Mouse (Mus musculus) limb, embryonic 13.5 days (tissue): ENCODE results near the gene Tk1. TPM values are rescaled to one million over a fixed set of nuclear protein-coding genes. Genes with fewer than 3 reads are reported as not detected.
A peak's percentile ranks its signal among the peaks of the same experiment; 100 is the strongest.

Source experiments
- ATAC-seq: fragments of 200-750 bp; cut with Nextera tagmentation; 2 replicates; pipeline ENCODE4 v1.8.0; 2017; ENCODE audit warnings: low read depth, moderate number of reproducible peaks, moderate TSS enrichment; ENCODE audit not compliant: low FRiP score
- H3K27ac ChIP-seq: fragments of 300-500 bp; sonication (generic); 2 replicates; pipeline ENCODE4 v1.5.1; 2015; ENCODE audit warnings: inconsistent platforms, mild to moderate bottlenecking, moderate library complexity
- H3K27me3 ChIP-seq: fragments of 300-500 bp; sonication (generic); 2 replicates; pipeline ENCODE4 v1.6.1; 2015; ENCODE audit warnings: mild to moderate bottlenecking, inconsistent platforms
- H3K36me3 ChIP-seq: fragments of 300-500 bp; sonication (generic); 2 replicates; pipeline ENCODE4 v1.6.1; 2015; ENCODE audit warnings: inconsistent platforms, mild to moderate bottlenecking, moderate library complexity
- H3K4me1 ChIP-seq: fragments of 300-500 bp; sonication (generic); 2 replicates; pipeline ENCODE4 v1.6.1; 2015; ENCODE audit warnings: inconsistent platforms
- H3K4me2 ChIP-seq: fragments of 300-500 bp; sonication (generic); replicated peaks from 2 replicates; pipeline ENCODE4 v1.6.1; 2015; ENCODE audit warnings: inconsistent platforms, mild to moderate bottlenecking, moderate library complexity
- H3K4me3 ChIP-seq: fragments of 300-500 bp; sonication (generic); 2 replicates; pipeline ENCODE4 v1.5.1; 2015; ENCODE audit warnings: moderate library complexity, mild to moderate bottlenecking, inconsistent platforms
- H3K9ac ChIP-seq: fragments of 300-500 bp; sonication (generic); 2 replicates; pipeline ENCODE4 v1.6.1; 2015; ENCODE audit warnings: mild to moderate bottlenecking, inconsistent platforms
- H3K9me3 ChIP-seq: fragments of 300-500 bp; sonication (generic); 2 replicates; pipeline ENCODE4 v1.6.1; 2016; ENCODE audit warnings: inconsistent platforms
- WGBS: fragments of 180-500 bp; shearing (Covaris S2); methylation state at CpG from one replicate; pipeline ENCODE4 v1.1.7; 2015; 5-methylcytosine and 5-hydroxymethylcytosine counted together
- polyA plus RNA-seq: library from polyadenylated mRNA; unstranded; fragments of >200 nt; fragmentation: Nextera tagmentation; extraction: Ambion mirVana; gene quantifications from 2 replicates; pipeline ENCODE4 v1.2.1, GENCODE M21; 2015

Tk1 gene
- polyA plus RNA-seq, 1 experiment from 2014 or later = 133 TPM

DNA sequence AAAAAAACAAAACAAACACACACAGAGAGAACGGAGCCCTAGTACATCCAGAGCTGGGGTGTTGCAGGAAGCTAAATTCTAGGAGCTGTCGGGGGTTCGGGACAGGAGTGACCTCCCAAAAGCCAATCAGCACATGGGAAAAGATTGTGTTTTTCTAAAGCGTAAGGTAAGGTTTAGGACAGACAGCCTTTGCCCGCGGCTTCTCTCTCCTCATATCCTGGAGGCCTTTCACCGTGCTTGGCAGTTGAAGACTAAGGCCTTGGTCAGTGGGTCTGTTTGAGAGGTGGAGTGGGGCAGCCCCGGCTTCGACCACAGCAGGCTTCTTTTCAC is 43.2 kb downstream of the Tk1 start:
- H3K27me3 ChIP-seq = peaks cover 28% of the 10 kb centered on the region
- H3K27ac ChIP-seq = no peak overlapping the region
- peak overlapping the region; percentile 57 for H3K9ac ChIP-seq
- no peak for ATAC-seq
- H3K4me2 ChIP-seq = peak overlapping the region; percentile 66
- no peaks in the 10 kb centered on the region; the same call in 1 of the 2 replicates for H3K36me3 ChIP-seq
- no peaks in the 10 kb centered on the region for H3K9me3 ChIP-seq
- peaks cover 48% of the 10 kb centered on the region for H3K4me1 ChIP-seq
- 61% methylated on average over 9 of the region's 9 CpGs for WGBS
- H3K4me3 ChIP-seq = peak overlapping the region; percentile 31

DNA sequence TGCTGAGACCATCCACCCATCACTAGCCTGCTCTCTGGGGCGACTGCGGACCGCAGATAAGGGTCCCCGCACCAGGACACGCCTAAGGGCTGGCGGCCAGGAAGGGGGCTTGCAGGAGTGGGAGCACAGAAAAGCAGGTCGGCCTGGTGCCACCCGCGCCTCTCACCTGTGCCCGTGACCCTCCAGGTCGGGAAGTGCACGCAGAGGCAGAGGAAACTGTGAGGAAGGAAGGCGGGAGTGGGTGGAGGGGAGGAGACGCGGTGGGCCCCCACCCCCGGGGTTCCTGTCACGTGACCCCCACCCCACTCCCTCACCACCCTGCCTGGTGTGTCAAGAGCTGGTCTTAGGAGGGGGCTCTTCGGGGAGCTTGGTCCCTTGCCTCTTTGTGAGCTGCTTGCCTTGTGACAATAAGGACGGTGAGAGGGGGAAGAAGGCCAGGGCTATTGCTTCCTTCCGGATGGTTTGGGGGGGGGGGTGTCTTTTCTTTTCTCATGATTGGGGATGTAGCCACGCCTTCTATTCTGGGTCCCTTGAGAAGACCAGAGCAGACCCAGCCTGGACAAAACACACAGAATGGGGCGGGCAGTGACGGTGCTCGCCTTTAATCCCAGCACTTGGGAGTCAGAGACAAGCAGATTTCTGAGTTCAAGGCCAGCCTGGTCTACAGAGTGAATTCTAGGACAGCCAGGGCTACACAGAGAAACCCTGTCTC is 43.7 kb downstream of the Tk1 start, which contains the start of the genes Tmc8 and Tmc6:
TSS of gene Tmc8 (plus strand) at position 84 of the 712 bp plus-strand sequence.
TSS of gene Tmc6 (minus strand) at position 206 of the 712 bp plus-strand sequence.
- Histone ChIP-seq H3K27me3 (peaks cover 28% of the 10 kb centered on the region), H3K4me1 (peaks cover 48% of the 10 kb centered on the region)
- 52% methylated on average over 24 of the region's 24 CpGs for WGBS

DNA sequence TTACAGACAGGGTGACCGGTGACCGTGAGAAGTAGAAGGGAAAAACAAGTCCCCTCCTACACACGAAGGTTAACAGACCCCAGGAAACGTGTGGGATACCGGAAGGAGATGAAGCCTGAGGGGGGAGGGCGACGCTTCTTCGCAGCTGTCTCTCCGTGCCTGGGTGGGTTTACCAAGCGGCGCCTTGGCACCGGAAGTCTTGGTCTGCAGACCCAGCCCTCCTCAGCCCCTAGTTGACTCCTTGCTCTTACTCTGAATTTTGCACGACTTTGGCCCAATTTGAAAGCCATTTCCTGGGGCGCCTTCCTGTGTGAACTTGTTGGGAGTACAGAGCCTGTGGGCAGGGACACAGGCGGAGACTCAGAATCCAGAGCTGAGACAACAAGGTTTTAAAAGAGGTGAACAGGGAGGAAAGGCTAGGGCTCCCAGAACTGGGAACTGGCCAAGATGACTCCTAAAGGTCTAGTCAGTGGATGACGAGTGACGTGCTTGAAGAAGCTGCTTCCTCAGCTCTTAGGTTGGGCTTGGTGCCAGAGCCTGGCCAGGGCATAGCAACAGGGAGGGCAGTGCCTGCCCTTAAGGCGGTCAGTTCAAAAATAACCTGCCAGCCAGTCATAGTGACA is 44.6 kb downstream of the Tk1 start:
- no peak for ATAC-seq
- peak overlapping the region; percentile 19; the same call in 1 of the 2 replicates for H3K9ac ChIP-seq
- H3K36me3 ChIP-seq = peaks cover 7% of the 10 kb centered on the region
- peak overlapping the region; percentile 98 for H3K4me2 ChIP-seq
- H3K27me3 ChIP-seq = peaks cover 28% of the 10 kb centered on the region
- WGBS = 17% methylated on average over 18 of the region's 18 CpGs
- peak overlapping the region; percentile 58 for H3K4me3 ChIP-seq
- peaks cover 48% of the 10 kb centered on the region for H3K4me1 ChIP-seq
- H3K9me3 ChIP-seq = no peaks in the 10 kb centered on the region
- peak overlapping the region; percentile 70 for H3K27ac ChIP-seq

More for the DNA sequence above, 43.7 kb downstream of the Tk1 start, which contains the start of the genes Tmc8 and Tmc6:
- H3K36me3 ChIP-seq = no peaks in the 10 kb centered on the region; the same call in 1 of the 2 replicates
- H3K4me3 ChIP-seq = peak within 1 kb of the TSS; percentile 58
- H3K9ac ChIP-seq = peak within 1 kb of the TSS; percentile 57
- ATAC-seq = no peak
- H3K4me2 ChIP-seq = peak within 1 kb of the TSS; percentile 98
- H3K9me3 ChIP-seq = no peaks in the 10 kb centered on the region
- peak within 1 kb of the TSS; percentile 70 for H3K27ac ChIP-seq

DNA sequence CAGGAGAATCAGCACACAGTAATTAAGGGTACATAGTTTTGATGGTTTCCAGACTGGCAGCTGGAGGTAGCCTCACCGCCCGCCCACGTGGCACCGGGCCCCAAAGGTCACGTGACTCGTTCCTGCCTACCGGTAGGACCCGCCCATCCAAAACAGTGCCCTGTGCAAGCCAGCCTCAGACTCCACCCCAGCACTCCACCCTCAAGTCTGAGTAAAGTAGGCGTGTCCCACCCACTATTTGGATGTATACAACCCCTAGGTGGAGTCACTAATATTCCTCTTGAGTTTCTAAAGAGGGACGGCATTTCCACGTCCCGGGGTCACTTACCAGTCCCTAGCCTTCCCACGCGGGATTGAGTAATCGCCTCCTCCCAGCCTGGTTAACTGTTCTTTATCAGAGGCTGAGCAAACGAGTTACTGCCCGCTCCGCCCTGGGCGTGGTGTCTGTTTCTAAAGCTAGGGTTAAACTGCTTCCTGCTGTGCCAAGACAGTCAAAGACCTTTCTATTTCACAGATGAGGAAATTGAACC is 45.2 kb downstream of the Tk1 start:
- 1% methylated on average over 19 of the region's 19 CpGs for WGBS
- H3K4me2 ChIP-seq = peak overlapping the region; percentile 98
- H3K9me3 ChIP-seq = no peaks in the 10 kb centered on the region
- ATAC-seq = peak; percentile 83
- H3K4me1 ChIP-seq = peaks cover 48% of the 10 kb centered on the region
- peak overlapping the region; percentile 78 for H3K27ac ChIP-seq
- peak overlapping the region; percentile 75; the same call in 1 of the 2 replicates for H3K9ac ChIP-seq
- peaks cover 14% of the 10 kb centered on the region for H3K36me3 ChIP-seq
- peak overlapping the region; percentile 58 for H3K4me3 ChIP-seq
- H3K27me3 ChIP-seq = peaks cover 28% of the 10 kb centered on the region

DNA sequence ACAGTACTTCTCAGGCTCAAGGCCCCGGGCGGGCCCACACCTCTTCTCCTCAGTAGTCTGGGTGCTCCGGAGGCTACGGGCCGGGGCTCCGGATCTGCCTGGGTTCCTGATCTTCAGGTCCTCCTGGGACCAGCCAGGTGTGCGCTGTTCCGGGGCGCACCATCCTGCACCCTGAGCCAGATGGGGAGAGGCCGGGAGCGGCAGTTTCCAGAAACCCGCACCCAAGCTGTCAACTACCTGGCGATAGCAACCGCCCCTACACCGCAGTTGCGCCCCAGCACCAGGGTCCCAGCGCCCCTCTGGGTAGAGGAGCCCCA is 45.7 kb downstream of the Tk1 start:
- WGBS = under 1% methylated on average over 17 of the region's 17 CpGs
- peak overlapping the region; percentile 78 for H3K27ac ChIP-seq
- ATAC-seq = 0 out of 2 replicates have a peak, but pooled peaks have one; percentile 13
- peak overlapping the region; percentile 58 for H3K4me3 ChIP-seq
- H3K4me2 ChIP-seq = peak overlapping the region; percentile 98
- H3K36me3 ChIP-seq = peaks cover 19% of the 10 kb centered on the region
- H3K27me3 ChIP-seq = peaks cover 28% of the 10 kb centered on the region
- peak overlapping the region; percentile 75 for H3K9ac ChIP-seq
- no peaks in the 10 kb centered on the region for H3K9me3 ChIP-seq
- peaks cover 48% of the 10 kb centered on the region for H3K4me1 ChIP-seq

DNA sequence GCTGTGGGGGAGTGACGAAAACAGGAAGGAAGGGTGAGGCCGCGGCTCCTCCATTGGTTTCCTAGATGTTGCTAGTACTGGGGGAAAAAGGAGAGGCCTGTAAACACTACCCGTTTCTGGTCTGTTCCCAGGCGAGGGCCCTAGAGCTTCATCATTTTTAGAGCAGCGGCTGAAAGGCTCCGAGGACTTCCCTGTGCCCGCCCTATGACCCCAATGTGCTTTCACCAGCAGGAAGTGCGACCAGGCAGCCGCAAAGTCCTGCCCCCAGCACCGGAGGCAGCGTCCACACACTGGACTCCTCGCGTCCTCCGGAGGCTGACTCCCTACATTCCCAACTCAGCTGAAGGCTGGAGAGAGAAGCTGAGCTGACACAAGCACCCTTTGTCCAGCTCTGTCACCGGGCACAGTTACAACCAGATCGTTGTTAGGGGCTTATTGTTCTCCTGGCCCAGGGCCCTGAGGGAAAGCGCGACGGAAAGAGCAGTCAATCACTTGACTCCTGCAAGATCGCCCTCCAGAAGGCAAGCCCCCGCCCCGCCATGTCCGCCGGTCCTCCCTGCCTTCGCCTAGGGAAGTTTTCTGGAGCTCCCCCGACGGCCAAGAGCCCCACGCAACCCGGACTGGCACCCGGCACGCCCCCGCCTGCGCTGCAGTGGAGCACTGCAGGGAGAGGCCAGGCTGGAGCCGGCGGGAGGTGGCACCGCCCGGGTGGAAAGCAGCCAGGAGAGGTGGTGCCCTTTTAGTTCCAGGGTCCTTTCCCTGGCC is 46.3 kb downstream of the Tk1 start:
- H3K4me1 ChIP-seq = peaks cover 48% of the 10 kb centered on the region
- ATAC-seq = no peak; the same call in 1 of the 2 replicates
- H3K27ac ChIP-seq = peak overlapping the region; percentile 78
- peak overlapping the region; percentile 58 for H3K4me3 ChIP-seq
- H3K4me2 ChIP-seq = peak overlapping the region; percentile 98
- H3K27me3 ChIP-seq = peaks cover 28% of the 10 kb centered on the region
- no peaks in the 10 kb centered on the region for H3K9me3 ChIP-seq
- WGBS = 4% methylated on average over 38 of the region's 38 CpGs
- H3K36me3 ChIP-seq = peaks cover 24% of the 10 kb centered on the region
- peak overlapping the region; percentile 75 for H3K9ac ChIP-seq

DNA sequence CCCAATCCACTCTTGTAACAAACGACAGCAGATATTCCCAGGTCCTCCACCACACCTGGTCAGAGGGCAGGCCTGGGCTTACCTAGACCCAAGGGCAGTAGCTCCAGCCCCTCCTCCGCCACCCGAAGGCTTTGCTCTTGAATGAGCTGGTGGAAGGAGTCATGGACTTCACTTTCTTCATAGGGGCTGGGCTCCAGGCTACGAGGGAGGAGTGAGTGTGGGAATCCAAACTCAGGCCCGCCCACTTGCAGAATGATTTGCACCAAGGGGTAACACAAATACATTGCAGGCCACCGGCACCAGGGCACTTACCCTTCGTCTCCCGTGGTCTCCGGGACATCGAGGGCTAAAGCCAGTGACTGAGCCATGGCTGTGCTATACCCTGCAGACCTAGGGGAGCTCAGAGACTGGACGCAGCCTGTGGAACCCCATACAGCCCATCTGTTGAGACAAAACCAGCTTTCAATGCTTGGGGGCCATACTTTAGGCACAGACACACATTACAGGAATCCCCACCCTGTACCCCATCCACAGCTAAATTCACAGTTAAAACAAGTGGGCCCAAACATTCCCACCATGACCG is 47.0 kb downstream of the Tk1 start:
- H3K9me3 ChIP-seq = no peaks in the 10 kb centered on the region
- peaks cover 24% of the 10 kb centered on the region for H3K27me3 ChIP-seq
- H3K4me3 ChIP-seq = peak overlapping the region; percentile 58
- H3K4me1 ChIP-seq = peaks cover 48% of the 10 kb centered on the region
- 50% methylated on average over 12 of the region's 12 CpGs for WGBS
- peak overlapping the region; percentile 75 for H3K9ac ChIP-seq
- peaks cover 29% of the 10 kb centered on the region for H3K36me3 ChIP-seq
- peak overlapping the region; percentile 98 for H3K4me2 ChIP-seq
- H3K27ac ChIP-seq = peak overlapping the region; percentile 78; the same call in 1 of the 2 replicates
- ATAC-seq = no peak

DNA sequence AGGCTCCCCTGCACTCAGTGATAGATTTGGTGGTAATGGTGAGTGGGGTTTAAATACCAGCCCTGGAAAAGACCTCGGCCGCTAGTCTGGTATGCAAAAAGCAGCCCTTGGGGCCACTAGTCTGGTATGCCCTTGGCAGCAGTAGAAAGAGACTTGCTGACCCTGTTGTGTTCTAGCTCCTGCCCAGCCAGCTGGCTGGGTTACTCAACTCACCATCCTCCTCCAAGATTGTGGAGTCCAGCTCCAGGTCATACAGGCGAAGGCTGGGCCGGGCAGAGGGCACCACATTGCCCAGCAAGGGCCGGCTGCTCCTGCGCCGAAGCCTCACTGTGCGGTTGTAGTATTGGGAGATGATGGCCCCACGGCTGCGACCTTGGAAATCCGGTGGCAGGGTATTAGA is 47.9 kb downstream of the Tk1 start:
- no peak overlapping the region for H3K27ac ChIP-seq
- H3K27me3 ChIP-seq = peaks cover 19% of the 10 kb centered on the region
- no peak overlapping the region for H3K4me2 ChIP-seq
- no peak for ATAC-seq
- H3K9ac ChIP-seq = no peak overlapping the region
- H3K9me3 ChIP-seq = no peaks in the 10 kb centered on the region
- 93% methylated on average over 11 of the region's 11 CpGs for WGBS
- peaks cover 38% of the 10 kb centered on the region for H3K36me3 ChIP-seq
- no peak overlapping the region for H3K4me3 ChIP-seq
- H3K4me1 ChIP-seq = peaks cover 42% of the 10 kb centered on the region

DNA sequence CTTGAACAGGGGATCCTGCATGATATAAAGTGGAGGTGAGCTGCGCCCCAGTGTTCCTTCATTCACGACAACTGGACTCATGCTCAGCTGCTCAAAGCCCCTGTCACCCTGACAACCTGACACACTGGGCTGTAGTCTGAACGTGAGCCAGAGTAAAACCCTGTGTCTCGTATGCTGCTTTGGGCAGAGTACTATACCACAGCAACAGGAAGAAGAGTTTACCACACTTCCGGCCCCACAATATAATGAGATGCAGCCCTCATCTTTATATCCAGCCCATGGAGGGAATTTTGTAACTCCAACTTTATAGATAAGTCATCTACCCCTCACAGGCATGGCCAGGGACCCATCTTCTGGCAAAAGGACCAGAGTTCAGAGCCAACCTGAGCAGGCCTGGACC is 48.8 kb downstream of the Tk1 start:
- Histone ChIP-seq H3K4me1 (peaks cover 38% of the 10 kb centered on the region), H3K9me3 (no peaks in the 10 kb centered on the region), H3K36me3 (peaks cover 48% of the 10 kb centered on the region), H3K4me3 (no peak overlapping the region), H3K27ac (no peak overlapping the region), H3K27me3 (peaks cover 10% of the 10 kb centered on the region), H3K9ac (no peak overlapping the region), H3K4me2 (no peak overlapping the region)
- no peak for ATAC-seq
- WGBS = 83% methylated on average over 5 of the region's 5 CpGs

DNA sequence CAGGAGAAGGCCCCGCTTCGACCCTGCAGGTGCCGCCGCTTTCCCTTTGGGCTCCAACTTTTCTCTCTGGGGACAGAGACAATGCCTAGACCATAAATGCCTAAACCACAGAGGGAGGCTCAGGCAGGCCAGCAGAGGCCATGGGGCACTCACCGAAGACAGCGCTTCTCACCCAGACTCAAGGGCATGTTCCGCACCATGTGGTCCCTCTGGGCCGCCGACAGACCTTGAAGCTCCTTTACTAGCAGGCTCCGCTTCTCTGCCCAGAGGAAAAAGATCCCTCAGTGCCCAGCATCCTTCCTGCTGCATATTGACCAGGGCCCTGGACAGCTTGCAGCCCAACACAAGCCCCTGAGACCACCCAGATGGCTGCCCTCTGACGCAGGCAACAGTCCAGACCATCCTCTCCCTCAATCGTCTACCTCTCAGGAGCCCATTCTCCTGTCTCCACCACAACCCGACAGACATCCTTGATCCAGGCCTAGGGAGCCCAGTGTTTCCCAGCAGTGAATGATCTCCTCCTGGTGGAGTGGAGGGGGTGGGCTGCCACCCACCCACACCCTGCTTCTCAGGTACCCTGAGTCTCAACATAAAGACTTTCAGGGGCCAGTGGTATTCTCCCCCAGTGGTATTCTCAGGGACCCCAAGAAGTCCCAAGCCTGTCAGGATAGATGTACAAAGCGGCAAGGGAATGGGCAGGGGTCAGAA is 49.7 kb downstream of the Tk1 start:
- H3K36me3 ChIP-seq = peaks cover 55% of the 10 kb centered on the region
- no peak overlapping the region for H3K4me3 ChIP-seq
- no peaks in the 10 kb centered on the region for H3K9me3 ChIP-seq
- WGBS = 92% methylated on average over 14 of the region's 14 CpGs
- no peak overlapping the region for H3K4me2 ChIP-seq
- H3K9ac ChIP-seq = no peak overlapping the region
- peaks cover 1% of the 10 kb centered on the region; the same call in 1 of the 2 replicates for H3K27me3 ChIP-seq
- peaks cover 29% of the 10 kb centered on the region for H3K4me1 ChIP-seq
- H3K27ac ChIP-seq = no peak overlapping the region
- no peak for ATAC-seq

DNA sequence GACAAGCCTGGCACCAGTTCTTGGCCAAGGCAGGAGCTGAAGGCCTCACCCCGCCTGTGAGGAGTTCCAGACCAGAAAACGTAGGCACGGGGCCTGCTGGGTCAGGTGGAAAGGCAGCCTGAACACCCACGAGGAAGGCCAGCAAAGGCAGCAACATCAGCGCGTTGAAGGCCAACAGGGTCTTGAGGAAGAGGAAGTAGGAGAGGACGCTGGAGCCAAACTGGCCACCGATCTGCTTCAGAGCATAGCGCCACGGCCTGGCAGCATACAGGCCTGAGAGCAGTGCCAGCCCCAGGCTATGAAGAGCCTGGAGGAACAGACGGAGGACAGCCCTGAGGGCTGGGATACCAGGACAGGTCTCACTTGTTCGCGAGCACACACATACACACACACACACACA is 50.4 kb downstream of the Tk1 start:
- no peak overlapping the region for H3K4me2 ChIP-seq
- no peak overlapping the region for H3K4me3 ChIP-seq
- H3K27me3 ChIP-seq = no peaks in the 10 kb centered on the region
- H3K9me3 ChIP-seq = no peaks in the 10 kb centered on the region
- peaks cover 22% of the 10 kb centered on the region for H3K4me1 ChIP-seq
- no peak overlapping the region for H3K9ac ChIP-seq
- 91% methylated on average over 13 of the region's 13 CpGs for WGBS
- no peak overlapping the region for H3K27ac ChIP-seq
- ATAC-seq = no peak
- H3K36me3 ChIP-seq = peaks cover 56% of the 10 kb centered on the region
